Mouse (Mus musculus): ENCODE results near the gene Pdzph1. TPM values are rescaled to one million over a fixed set of nuclear protein-coding genes. Genes with fewer than 3 reads are reported as not detected.

The Pdzph1 gene
- not detected in 2 replicates for polyA plus RNA-seq (2012; rRNA removed; ENCODE audit: low replicate concordance)

GRCm38 (mm10) chr17:58991275-58991674 is at the start of gene Pdzph1:
Gene Pdzph1, minus strand, starts transcription at chr17:58991375.

GRCm38 (mm10) chr17:59013091-59013459 is 21.9 kb upstream of the Pdzph1 start, which contains the start of gene Nudt12:
Gene Nudt12, minus strand, starts transcription at chr17:59013372.

Other genes starting within 250 kb of the Pdzph1 start
- 5.3 and 10.9 TPM in 2 replicates for gene Nudt12, start 22.0 kb upstream of the Pdzph1 start, polyA plus RNA-seq (2012; rRNA removed; ENCODE audit: low replicate concordance)

Data from subcutaneous adipose tissue, adult 2 months (tissue).